Mouse (Mus musculus): ENCODE data around the gene Vrk3. TPM values are rescaled to one million over a fixed set of nuclear protein-coding genes. Genes with fewer than 3 reads are reported as not detected.
"Not testable (repeated sequence)": the region's sequence is repeated elsewhere in the genome, so short reads cannot be mapped to it uniquely, and the experiment has no call there.

The Vrk3 gene
- polyA plus RNA-seq, 1 experiment from 2014 or later = 35.2 TPM

- Histone ChIP-seq H3K4me3 (no peak overlapping the region), H3K9me3 (no peaks in the 10 kb centered on the region), H3K9ac (no peak overlapping the region), H3K36me3 (no peaks in the 10 kb centered on the region), H3K4me2 (replicated peaks) (no peak overlapping the region), H3K4me1 (no peaks in the 10 kb centered on the region), H3K27ac (no peak overlapping the region), H3K27me3 (replicated peaks) (no peaks in the 10 kb centered on the region; the same call in 1 of the 2 replicates)
- WGBS = 74% methylated on average over 6 of the region's 6 CpGs
- ATAC-seq (ENCODE audit: low FRiP score, low read depth) = no peak
These were observed 21.9 kb upstream of the Vrk3 start for GRCm38 (mm10) chr7:44726343-44726742.

GRCm38 (mm10) chr7:44727151-44727550, 21.1 kb upstream of the Vrk3 start:
- no peak for ATAC-seq (ENCODE audit: low FRiP score, low read depth)
- WGBS = 70% methylated on average over 5 of the region's 5 CpGs
- H3K36me3 ChIP-seq = peaks cover 4% of the 10 kb centered on the region; the same call in 1 of the 2 replicates
- no peak overlapping the region for H3K27ac ChIP-seq
- no peak overlapping the region for H3K4me2 ChIP-seq (replicated peaks)
- H3K27me3 ChIP-seq (replicated peaks) = no peaks in the 10 kb centered on the region; the same call in 1 of the 2 replicates
- H3K4me1 ChIP-seq = no peaks in the 10 kb centered on the region
- H3K9me3 ChIP-seq = no peaks in the 10 kb centered on the region
- H3K4me3 ChIP-seq = no peak overlapping the region
- no peak overlapping the region for H3K9ac ChIP-seq

GRCm38 (mm10) chr7:44728082-44728975, 19.9 kb upstream of the Vrk3 start:
- Histone ChIP-seq H3K4me1 (no peaks in the 10 kb centered on the region), H3K27me3 (replicated peaks) (no peaks in the 10 kb centered on the region; the same call in 1 of the 2 replicates), H3K4me3 (no peak overlapping the region), H3K9ac (no peak overlapping the region), H3K27ac (no peak overlapping the region), H3K36me3 (peaks cover 7% of the 10 kb centered on the region), H3K9me3 (no peaks in the 10 kb centered on the region), H3K4me2 (replicated peaks) (no peak overlapping the region)
- no peak for ATAC-seq (ENCODE audit: low FRiP score, low read depth)
- 88% methylated on average over 11 of the region's 11 CpGs for WGBS

GRCm38 (mm10) chr7:44733723-44734122, 14.5 kb upstream of the Vrk3 start:
- no peaks in the 10 kb centered on the region for H3K4me1 ChIP-seq
- WGBS = 88% methylated on average over 9 of the region's 9 CpGs
- 0 out of 2 replicates have a peak, but pooled peaks cover 3% of the 10 kb centered on the region for H3K9me3 ChIP-seq
- H3K4me2 ChIP-seq (replicated peaks) = no peak overlapping the region
- ATAC-seq (ENCODE audit: low FRiP score, low read depth) = no peak
- H3K27me3 ChIP-seq (replicated peaks) = no peaks in the 10 kb centered on the region
- no peak overlapping the region for H3K9ac ChIP-seq
- no peak overlapping the region for H3K27ac ChIP-seq
- H3K36me3 ChIP-seq = peaks cover 11% of the 10 kb centered on the region
- H3K4me3 ChIP-seq = no peak overlapping the region

- H3K4me3 ChIP-seq = no peak overlapping the region
- H3K4me2 ChIP-seq (replicated peaks) = no peak overlapping the region
- no peaks in the 10 kb centered on the region for H3K36me3 ChIP-seq
- H3K9me3 ChIP-seq = no peaks in the 10 kb centered on the region
- H3K4me1 ChIP-seq = 0 out of 2 replicates have a peak, but pooled peaks cover 9% of the 10 kb centered on the region
- no peak overlapping the region for H3K27ac ChIP-seq
- H3K27me3 ChIP-seq (replicated peaks) = no peaks in the 10 kb centered on the region
- 89% methylated on average over 8 of the region's 8 CpGs for WGBS
- H3K9ac ChIP-seq = no peak overlapping the region
- no peak for ATAC-seq (ENCODE audit: low FRiP score, low read depth)
These were observed 6.9 kb upstream of the Vrk3 start for GRCm38 (mm10) chr7:44741361-44741760.

GRCm38 (mm10) chr7:44744270-44744669, 3.9 kb upstream of the Vrk3 start:
- H3K4me2 ChIP-seq (replicated peaks) = peak overlapping the region; percentile 71
- H3K4me1 ChIP-seq = peaks cover 21% of the 10 kb centered on the region
- WGBS = 29% methylated on average over 9 of the region's 9 CpGs
- H3K9me3 ChIP-seq = no peaks in the 10 kb centered on the region
- H3K27me3 ChIP-seq (replicated peaks) = no peaks in the 10 kb centered on the region
- no peak overlapping the region for H3K4me3 ChIP-seq
- no peak for ATAC-seq (ENCODE audit: low FRiP score, low read depth)
- no peak overlapping the region; the same call in 1 of the 2 replicates for H3K9ac ChIP-seq
- no peak overlapping the region for H3K27ac ChIP-seq
- no peaks in the 10 kb centered on the region for H3K36me3 ChIP-seq

GRCm38 (mm10) chr7:44745076-44745475, 3.1 kb upstream of the Vrk3 start:
- Histone ChIP-seq H3K36me3 (no peaks in the 10 kb centered on the region), H3K27me3 (replicated peaks) (no peaks in the 10 kb centered on the region), H3K27ac (no peak overlapping the region), H3K4me1 (peaks cover 23% of the 10 kb centered on the region), H3K4me3 (peak overlapping the region; percentile 41), H3K9me3 (no peaks in the 10 kb centered on the region), H3K4me2 (replicated peaks) (peak overlapping the region; percentile 71), H3K9ac (peak overlapping the region; percentile 38)
- peak; percentile 41 for ATAC-seq (ENCODE audit: low FRiP score, low read depth)
- 2% methylated on average over 18 of the region's 18 CpGs for WGBS

- Histone ChIP-seq H3K4me3 (no peak overlapping the region), H3K9ac (no peak overlapping the region), H3K36me3 (peaks cover 3% of the 10 kb centered on the region), H3K27ac (no peak overlapping the region), H3K9me3 (no peaks in the 10 kb centered on the region), H3K27me3 (replicated peaks) (no peaks in the 10 kb centered on the region), H3K4me1 (peaks cover 23% of the 10 kb centered on the region), H3K4me2 (replicated peaks) (peak overlapping the region; percentile 76; the same call in 1 of the 2 replicates)
- 72% methylated on average over 4 of the region's 4 CpGs for WGBS
- ATAC-seq (ENCODE audit: low FRiP score, low read depth) = no peak
These were observed 1.1 kb upstream of the Vrk3 start for GRCm38 (mm10) chr7:44747115-44747514.

- H3K4me2 ChIP-seq (replicated peaks); H3K27me3 ChIP-seq (replicated peaks); H3K9me3 ChIP-seq; ATAC-seq (ENCODE audit: low FRiP score, low read depth); H3K4me3 ChIP-seq; H3K27ac ChIP-seq; H3K9ac ChIP-seq: not testable (repeated sequence)
- H3K4me1 ChIP-seq = peaks cover 13% of the 10 kb centered on the region
- peaks cover 40% of the 10 kb centered on the region for H3K36me3 ChIP-seq
- WGBS = 83% methylated on average over 1 of the region's 1 CpGs
These were observed 2.7 kb downstream of the Vrk3 start, which contains the start of gene Zfp473 for GRCm38 (mm10) chr7:44750950-44751349. TSS of gene Zfp473 (minus strand) at chr7:44751050.

GRCm38 (mm10) chr7:44757164-44757563, 9.0 kb downstream of the Vrk3 start:
- Histone ChIP-seq H3K27ac (no peak overlapping the region), H3K9me3 (no peaks in the 10 kb centered on the region), H3K4me3 (no peak overlapping the region), H3K27me3 (replicated peaks) (no peaks in the 10 kb centered on the region), H3K4me2 (replicated peaks) (no peak overlapping the region), H3K4me1 (no peaks in the 10 kb centered on the region), H3K36me3 (peaks cover 90% of the 10 kb centered on the region), H3K9ac (no peak overlapping the region)
- WGBS = 84% methylated on average over 2 of the region's 2 CpGs
- ATAC-seq (ENCODE audit: low FRiP score, low read depth) = no peak

- no peak for ATAC-seq (ENCODE audit: low FRiP score, low read depth)
- H3K36me3 ChIP-seq = peaks cover 79% of the 10 kb centered on the region
These were observed 12.2 kb downstream of the Vrk3 start for GRCm38 (mm10) chr7:44760366-44760765.

GRCm38 (mm10) chr7:44768129-44768528, 19.9 kb downstream of the Vrk3 start:
- no peak overlapping the region for H3K9ac ChIP-seq
- no peak for ATAC-seq (ENCODE audit: low FRiP score, low read depth)
- no peaks in the 10 kb centered on the region for H3K9me3 ChIP-seq
- H3K4me1 ChIP-seq = no peaks in the 10 kb centered on the region
- peaks cover 74% of the 10 kb centered on the region for H3K36me3 ChIP-seq
- no peak overlapping the region for H3K4me3 ChIP-seq
- no peak overlapping the region for H3K27ac ChIP-seq
- no peaks in the 10 kb centered on the region for H3K27me3 ChIP-seq (replicated peaks)
- 80% methylated on average over 5 of the region's 5 CpGs for WGBS
- H3K4me2 ChIP-seq (replicated peaks) = no peak overlapping the region

More at GRCm38 (mm10) chr7:44760366-44760765, 12.2 kb downstream of the Vrk3 start:
- H3K27ac ChIP-seq = no peak overlapping the region
- H3K9me3 ChIP-seq = no peaks in the 10 kb centered on the region
- H3K27me3 ChIP-seq (replicated peaks) = no peaks in the 10 kb centered on the region
- H3K4me2 ChIP-seq (replicated peaks) = no peak overlapping the region
- H3K9ac ChIP-seq = no peak overlapping the region
- no peak overlapping the region for H3K4me3 ChIP-seq
- H3K4me1 ChIP-seq = no peaks in the 10 kb centered on the region

Measured in neural tube, embryonic 12.5 days (tissue).